Mouse (Mus musculus) small intestine, adult 2 months (tissue): Measurements from ENCODE around the gene Itpr3. TPM values are rescaled to one million over a fixed set of nuclear protein-coding genes. Genes with fewer than 3 reads are reported as not detected.
A peak's percentile ranks its signal among the peaks of the same experiment; 100 is the strongest.

ENCODE experiments used
- H3K27ac ChIP-seq: fragments of 200-500 bp; 2 replicates; pipeline ENCODE4 v1.5.1; 2012; ENCODE audit warnings: low read depth, low read length, control low read depth, inconsistent platforms; ENCODE audit not compliant: insufficient read depth
- H3K27me3 ChIP-seq: fragments of 200-500 bp; 2 replicates; pipeline ENCODE4 v1.6.1; 2012; ENCODE audit warnings: mild to moderate bottlenecking, moderate library complexity, low read length, inconsistent platforms; ENCODE audit not compliant: control insufficient read depth, insufficient read depth
- H3K36me3 ChIP-seq: fragments of 200-500 bp; 2 replicates; pipeline ENCODE4 v1.6.1; 2012; ENCODE audit warnings: mild to moderate bottlenecking, low read length, control low read depth, inconsistent platforms; ENCODE audit not compliant: control insufficient read depth, insufficient read depth
- H3K4me1 ChIP-seq: fragments of 200-500 bp; 2 replicates; pipeline ENCODE4 v1.6.1; 2012; ENCODE audit warnings: low read length, inconsistent platforms, mixed read lengths; ENCODE audit not compliant: control insufficient read depth, insufficient read depth, insufficient read length
- H3K4me3 ChIP-seq: fragments of 200-500 bp; 2 replicates; pipeline ENCODE4 v1.5.1; 2012; ENCODE audit warnings: low read depth, mild to moderate bottlenecking, control low read depth, inconsistent platforms, low read length, moderate library complexity
- CTCF ChIP-seq: fragments of 200-500 bp; IDR thresholded peaks from 2 replicates; pipeline ENCODE4 v1.5.1; 2012; ENCODE audit warnings: low read depth, mild to moderate bottlenecking, control low read depth, inconsistent platforms, low read length, moderate library complexity, mixed read lengths; ENCODE audit not compliant: insufficient replicate concordance, insufficient read length; ENCODE audit errors: extremely low read depth
- POLR2A ChIP-seq: fragments of 200-500 bp; IDR thresholded peaks from 2 replicates; pipeline ENCODE4 v1.6.1; 2012; ENCODE audit warnings: low read depth, mild to moderate bottlenecking, control low read depth, inconsistent platforms, low read length, moderate library complexity
- WGBS: fragments of 180-500 bp; shearing (Covaris S2); methylation state at CpG from one replicate; pipeline ENCODE4 v1.1.7; 2018; 5-methylcytosine and 5-hydroxymethylcytosine counted together
- polyA plus RNA-seq: library from polyadenylated mRNA; depleted of rRNA; stranded (reverse); fragments of >200 nt; gene quantifications from 2 replicates; pipeline ENCODE4 v1.2.3, GENCODE M21; 2012

Itpr3 gene
- polyA plus RNA-seq, 1 experiment: 66.7 TPM

DNA sequence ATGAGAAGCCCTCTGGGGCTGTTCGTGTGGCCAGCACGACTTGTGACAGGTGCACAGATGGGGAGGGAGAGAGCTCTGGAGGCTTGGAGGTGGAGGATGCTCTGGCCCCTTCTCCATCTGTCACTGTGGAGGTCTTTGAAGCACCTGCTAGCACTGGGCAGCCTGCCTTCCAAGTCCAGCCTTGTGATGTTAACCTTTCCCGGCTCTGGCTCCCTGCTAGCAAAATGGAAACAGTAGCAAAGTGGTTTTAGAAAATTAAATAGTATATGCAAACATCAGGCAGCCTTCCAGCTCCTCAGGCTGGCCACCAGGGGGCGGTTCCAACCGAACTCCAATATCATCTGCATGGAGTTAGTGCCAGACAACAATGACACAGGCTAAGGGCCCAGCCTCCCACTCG, 14.5 kb downstream of the Itpr3 start:
- WGBS: 39% methylated on average over 6 of the region's 6 CpGs
- Histone ChIP-seq H3K4me1 (peaks cover 42% of the 10 kb centered on the region), H3K27me3 (no peaks in the 10 kb centered on the region), H3K4me3 (no peak overlapping the region), H3K36me3 (peaks cover 11% of the 10 kb centered on the region; the same call in 1 of the 2 replicates), H3K27ac (no peak overlapping the region)
- TF ChIP-seq POLR2A (no peak), CTCF (peak; percentile 71; the same call in 1 of the 2 replicates)

DNA sequence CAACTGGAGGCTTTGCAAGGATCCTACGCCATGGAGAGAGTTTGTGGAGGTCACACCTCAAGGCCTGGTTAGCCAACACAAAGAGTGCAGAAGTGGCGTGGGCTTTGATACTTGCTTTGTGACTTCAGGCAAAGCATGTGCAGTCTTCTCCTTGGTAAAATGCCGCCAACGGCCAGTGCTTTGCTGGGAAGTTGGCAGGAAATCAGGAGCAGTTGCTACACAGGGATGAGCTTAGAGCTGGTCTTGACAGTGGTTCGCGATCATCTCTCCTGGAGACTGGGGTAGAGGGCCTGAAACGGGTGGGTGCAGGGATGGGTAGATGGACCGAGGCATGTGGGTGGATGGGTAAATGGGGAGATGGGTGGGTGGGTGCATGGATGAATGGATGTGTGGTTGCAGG, 15.3 kb downstream of the Itpr3 start:
- TF ChIP-seq POLR2A: no peak
- H3K4me1 ChIP-seq: peaks cover 35% of the 10 kb centered on the region
- H3K27ac ChIP-seq: no peak overlapping the region
- WGBS: 98% methylated on average over 8 of the region's 8 CpGs
- H3K36me3 ChIP-seq: peaks cover 13% of the 10 kb centered on the region; the same call in 1 of the 2 replicates
- H3K27me3 ChIP-seq: no peaks in the 10 kb centered on the region
- no peak overlapping the region for H3K4me3 ChIP-seq

DNA sequence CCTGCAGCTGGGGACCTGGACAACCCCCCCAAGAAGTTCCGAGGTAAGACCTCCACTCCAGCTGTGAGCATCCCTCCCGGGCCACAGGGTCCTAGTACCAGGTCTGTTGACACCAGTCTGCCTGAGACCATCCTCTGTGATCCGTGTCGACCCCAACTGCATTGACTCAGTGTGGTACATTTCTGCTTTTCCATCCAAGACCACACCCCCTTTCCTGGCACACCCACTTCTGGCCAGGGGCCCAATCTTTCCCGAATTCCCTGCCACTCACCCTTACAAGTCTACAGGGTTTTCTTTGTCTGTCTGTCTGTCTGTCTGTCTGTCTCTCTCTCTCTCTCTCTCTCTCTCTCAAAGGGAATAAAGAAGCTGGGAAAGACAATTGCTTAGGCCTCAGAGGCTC, 16.0 kb downstream of the Itpr3 start:
- WGBS: 58% methylated on average over 5 of the region's 5 CpGs
- Histone ChIP-seq H3K4me1 (peaks cover 35% of the 10 kb centered on the region), H3K36me3 (peaks cover 19% of the 10 kb centered on the region), H3K27me3 (no peaks in the 10 kb centered on the region), H3K4me3 (no peak overlapping the region), H3K27ac (no peak overlapping the region)
- TF ChIP-seq POLR2A (no peak), CTCF (no peak)

DNA sequence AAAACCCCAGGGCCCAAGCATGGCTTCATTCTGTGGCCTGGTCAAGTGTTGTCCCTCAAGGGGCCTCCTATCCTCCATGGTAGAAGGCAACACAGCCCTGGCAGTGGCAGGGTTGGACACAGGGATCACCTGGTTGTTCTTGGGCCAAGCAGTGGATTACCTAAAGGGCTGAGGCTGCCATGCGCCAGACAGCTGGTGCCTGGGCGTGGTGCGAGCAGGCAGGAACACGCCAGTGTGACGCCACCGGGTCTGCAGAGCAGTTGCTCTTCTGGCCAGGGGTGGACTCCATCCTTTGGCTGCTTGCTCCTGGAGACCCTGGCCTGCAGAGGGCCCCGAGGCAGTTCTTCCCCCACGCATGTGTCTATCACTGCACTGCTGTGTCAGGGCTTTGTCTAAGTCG, 16.7 kb downstream of the Itpr3 start:
- peak overlapping the region; percentile 40; the same call in 1 of the 2 replicates for H3K27ac ChIP-seq
- H3K36me3 ChIP-seq: peaks cover 19% of the 10 kb centered on the region
- no peak overlapping the region for H3K4me3 ChIP-seq
- 32% methylated on average over 9 of the region's 9 CpGs for WGBS
- no peaks in the 10 kb centered on the region for H3K27me3 ChIP-seq
- TF ChIP-seq POLR2A (no peak), CTCF (no peak)
- H3K4me1 ChIP-seq: peaks cover 35% of the 10 kb centered on the region

DNA sequence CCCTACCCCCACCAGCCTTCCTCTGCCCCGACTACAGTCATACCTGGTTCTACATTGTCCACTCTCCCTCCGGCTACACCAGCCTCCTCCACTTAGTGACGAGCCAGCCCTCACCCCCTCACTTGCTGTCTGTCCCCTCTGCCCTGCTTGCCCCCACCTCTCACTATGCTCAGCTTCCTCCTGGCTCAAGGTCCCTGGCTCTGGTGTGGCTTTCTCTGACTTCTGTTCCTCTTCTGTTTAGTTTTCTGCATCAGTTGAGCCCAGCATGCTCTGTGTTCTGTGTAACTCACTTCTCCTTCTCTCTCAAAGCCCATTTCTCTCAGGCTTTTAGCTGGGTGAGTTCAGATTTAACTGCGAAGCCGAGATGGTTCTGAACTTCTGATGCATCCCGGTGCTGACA, 17.1 kb downstream of the Itpr3 start:
- TF ChIP-seq CTCF (no peak), POLR2A (no peak)
- H3K4me3 ChIP-seq: no peak overlapping the region
- peaks cover 34% of the 10 kb centered on the region for H3K4me1 ChIP-seq
- peak overlapping the region; percentile 8; the same call in 1 of the 2 replicates for H3K27ac ChIP-seq
- WGBS: 71% methylated on average over 6 of the region's 6 CpGs
- H3K27me3 ChIP-seq: no peaks in the 10 kb centered on the region
- H3K36me3 ChIP-seq: peaks cover 19% of the 10 kb centered on the region

DNA sequence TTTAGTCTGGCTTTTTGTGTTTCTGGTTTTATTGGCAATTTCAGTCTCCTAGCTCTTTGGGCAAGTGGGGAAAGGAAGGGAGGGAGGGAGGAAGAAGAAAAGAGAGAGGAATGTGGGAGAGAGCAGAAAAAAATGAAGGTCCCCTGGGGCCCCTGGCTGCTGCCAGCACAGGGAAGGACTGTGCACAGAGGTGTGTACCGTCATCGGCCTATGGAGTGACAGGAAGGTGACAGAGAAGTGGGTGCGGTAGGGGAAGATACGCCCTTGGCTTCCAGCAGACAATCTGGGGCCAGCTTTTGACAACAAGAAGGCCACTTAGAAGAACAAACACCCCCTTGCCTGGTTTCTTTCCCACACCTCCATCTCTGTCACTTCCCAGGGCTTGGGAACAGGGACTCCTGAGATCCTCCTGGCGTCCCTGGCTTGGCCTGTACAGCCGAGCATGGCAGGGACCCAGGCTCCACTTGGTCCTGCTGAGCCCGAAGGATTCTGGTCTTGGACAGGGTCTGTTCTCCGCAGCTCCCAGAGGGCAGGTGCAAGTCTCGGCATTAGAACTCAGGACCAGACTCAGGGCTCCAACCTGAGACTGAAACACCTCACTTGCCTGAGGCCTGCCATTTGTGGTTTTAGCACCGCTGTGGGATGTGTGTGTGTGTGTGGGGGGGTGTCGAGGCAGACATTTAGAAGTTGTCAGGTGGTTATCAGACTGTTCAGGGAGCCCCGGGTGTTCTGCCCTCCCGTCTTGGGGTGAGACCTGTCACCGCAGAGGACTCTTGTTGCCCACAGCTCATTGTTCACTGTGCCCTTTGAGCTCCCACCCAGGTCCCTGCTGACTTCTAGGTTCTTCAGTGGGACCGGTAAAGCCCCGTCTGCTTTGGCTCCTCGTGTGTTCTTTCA, 18.0 kb downstream of the Itpr3 start:
- no peaks in the 10 kb centered on the region for H3K27me3 ChIP-seq
- H3K27ac ChIP-seq: peak overlapping the region; percentile 42
- H3K4me1 ChIP-seq: peaks cover 31% of the 10 kb centered on the region
- no peak for TF ChIP-seq CTCF
- 71% methylated on average over 17 of the region's 17 CpGs for WGBS
- H3K4me3 ChIP-seq: no peak overlapping the region
- peaks cover 19% of the 10 kb centered on the region for H3K36me3 ChIP-seq

DNA sequence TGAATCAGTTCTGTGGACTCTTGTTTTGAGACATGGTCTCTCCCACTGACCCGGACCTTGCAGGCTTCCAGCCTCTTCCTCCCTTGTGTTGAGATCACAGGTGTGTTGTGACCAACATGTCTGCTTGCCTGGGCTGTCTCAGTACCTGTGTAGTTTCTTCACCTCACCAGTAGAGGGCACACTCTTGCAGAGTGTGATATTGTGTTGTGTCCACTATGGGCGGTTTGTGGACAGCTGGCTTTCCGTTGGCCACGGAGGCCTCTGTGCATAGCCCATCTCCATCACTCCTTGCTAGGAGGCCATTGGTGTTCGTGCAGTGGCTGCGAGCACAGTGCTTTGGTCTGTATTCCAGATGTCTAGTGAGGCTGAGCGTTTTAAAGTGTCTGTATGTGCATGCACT, 20.0 kb downstream of the Itpr3 start:
- no peak overlapping the region for H3K4me3 ChIP-seq
- 96% methylated on average over 7 of the region's 7 CpGs for WGBS

More for the DNA sequence above, 20.0 kb downstream of the Itpr3 start:
- Histone ChIP-seq H3K4me1 (peaks cover 44% of the 10 kb centered on the region), H3K27me3 (no peaks in the 10 kb centered on the region), H3K36me3 (peaks cover 19% of the 10 kb centered on the region), H3K27ac (no peak overlapping the region)
- TF ChIP-seq CTCF (peak; percentile 34; the same call in 1 of the 2 replicates), POLR2A (no peak)
